ENCODE assay signal across 21 mouse cellular contexts in genomic region chr12:109925866-109926265, GRCm38 (mm10).
DNase-seq lines count a peak whose midpoint lies in the region; ATAC-seq lines count a peak whose summit lies in the region.
"Had no signal": no experiment of that assay in that cellular context is flagged by ENCODE, and none has a peak within 500 bp of the region (broad histone marks: within the 10 kb centered on the region; RNA-seq: fewer than 3 reads in every experiment).

No protein-coding gene starts in this region.

- H3K27me3 ChIP-seq in neural tube, embryonic 11.5 days (ENCODE audit: control insufficient read depth, insufficient read depth, low read length) = no peaks in the 10 kb centered on the region
- H3K27me3 ChIP-seq: forebrain, embryonic 13.5 days; hindbrain, embryonic 12.5 days; intestine, embryonic 15.5 days had no signal

- H3K4me3 ChIP-seq in neural tube, embryonic 11.5 days (ENCODE audit: low read depth, low read length) = no peak overlapping the region
- H3K4me3 ChIP-seq: embryonic facial prominence, embryonic 10.5 days; forebrain, embryonic 13.5 days; heart, embryonic 10.5 days; hindbrain, embryonic 12.5 days; intestine, embryonic 15.5 days had no signal

- no peaks in the 10 kb centered on the region for H3K36me3 ChIP-seq in neural tube, embryonic 11.5 days (ENCODE audit: control insufficient read depth, insufficient read depth, low read length)
- H3K36me3 ChIP-seq: embryonic facial prominence, embryonic 10.5 days; G1E; heart, embryonic 10.5 days; hindbrain, embryonic 12.5 days; intestine, embryonic 15.5 days had no signal

- no peak overlapping the region for H3K4me2 ChIP-seq in neural tube, embryonic 11.5 days (ENCODE audit: low read depth)
- H3K4me2 ChIP-seq: forebrain, embryonic 13.5 days; hindbrain, embryonic 12.5 days; intestine, embryonic 15.5 days had no signal

- no peak overlapping the region for H3K27ac ChIP-seq in neural tube, embryonic 11.5 days (ENCODE audit: low read depth, low read length)
- H3K27ac ChIP-seq: embryonic facial prominence, embryonic 10.5 days; forebrain, embryonic 13.5 days; heart, embryonic 10.5 days; hindbrain, embryonic 12.5 days; intestine, embryonic 15.5 days had no signal

- DNase-seq in cerebellum, postnatal 10 days = peak; percentile 63 to 73
- no peak for DNase-seq in cerebellum, adult 11-12 months
- DNase-seq in frontal cortex, postnatal 36 days (ENCODE audit: low spot score in 2 of 2) = peak; percentile 8 to 15
- DNase-seq in frontal cortex, postnatal 10 days (ENCODE audit: low spot score in 2 of 2) = no peak
- peak; percentile 3 for DNase-seq in neural tube, embryonic 11.5 days (ENCODE audit: low spot score)
- no peak for DNase-seq in neural tube, embryonic 10.5 days (ENCODE audit: extremely low spot score, low spot score)
- DNase-seq in telencephalon, adult 2 months (ENCODE audit: low read depth, low spot score) = peak; percentile 17
- DNase-seq: adrenal gland, adult 8-10 months; adrenal gland, postnatal 36 days; B cell, adult 2 months; forebrain, postnatal 0 days; gastrocnemius, postnatal 14 days; heart, postnatal 10 days; heart, postnatal 4 days had no signal

- no peak overlapping the region for H3K9ac ChIP-seq in neural tube, embryonic 11.5 days (ENCODE audit: low read length)
- H3K9ac ChIP-seq: forebrain, embryonic 13.5 days; forebrain, postnatal 0 days; hindbrain, embryonic 12.5 days; intestine, embryonic 15.5 days had no signal

- no peak for ATAC-seq in neural tube, embryonic 11.5 days (ENCODE audit: insufficient read depth, low FRiP score, low TSS enrichment)
- ATAC-seq: CD4-positive, CD25-positive, alpha-beta regulatory T cell, adult 4 months; forebrain, embryonic 13.5 days; forebrain, postnatal 0 days; intestine, embryonic 15.5 days had no signal

- no peaks in the 10 kb centered on the region for H3K9me3 ChIP-seq in neural tube, embryonic 11.5 days (ENCODE audit: control insufficient read depth, low read length)
- H3K9me3 ChIP-seq: embryonic facial prominence, embryonic 10.5 days; forebrain, embryonic 13.5 days; heart, embryonic 10.5 days; hindbrain, embryonic 12.5 days; intestine, embryonic 15.5 days had no signal

- no peaks in the 10 kb centered on the region for H3K4me1 ChIP-seq in neural tube, embryonic 11.5 days (ENCODE audit: control insufficient read depth, insufficient read depth, low read length)
- H3K4me1 ChIP-seq: heart, embryonic 10.5 days; hindbrain, embryonic 12.5 days; intestine, embryonic 15.5 days had no signal

- 90% methylated on average over 6 of the region's 6 CpGs for WGBS in neural tube, embryonic 11.5 days

Comparison
In these comparisons a context has a peak if more than half of its experiments do, and no peak if none do; other contexts are left out.
1. DNase-seq: peak in cerebellum, postnatal 10 days (2 of 2), frontal cortex, postnatal 36 days (2 of 2), neural tube, embryonic 11.5 days (single experiment) and telencephalon, adult 2 months (single experiment); none in cerebellum, adult 11-12 months (single experiment), frontal cortex, postnatal 10 days (0 of 2) and neural tube, embryonic 10.5 days (single experiment).